Mouse (Mus musculus) mouse embryonic stem cell (cell line): ENCODE data around the gene 2010300C02Rik.

Experiments used
- in situ Hi-C, 2 experiments: fragments of 300-500 bp; cut with MboI; formaldehyde crosslinking; loops; 1 replicate in 1 of 2; 3 replicates in 1 of 2; pipeline ENCODE4 v1.14.3; 2019 to 2020; ENCODE audit warnings: low sequenced_read_pairs in 2 of 2, low pct_unique_long_range_greater_than_20kb in 1 of 2, mixed read lengths in 1 of 2; ENCODE audit not compliant: unreplicated experiment in 1 of 2

The 2010300C02Rik gene

GRCm38 (mm10) chr1:37719761-37720640 lies at the start of gene 2010300C02Rik:
Gene 2010300C02Rik (minus strand): TSS chr1:37720085.
- in situ Hi-C loops = no loop called here

DNA sequence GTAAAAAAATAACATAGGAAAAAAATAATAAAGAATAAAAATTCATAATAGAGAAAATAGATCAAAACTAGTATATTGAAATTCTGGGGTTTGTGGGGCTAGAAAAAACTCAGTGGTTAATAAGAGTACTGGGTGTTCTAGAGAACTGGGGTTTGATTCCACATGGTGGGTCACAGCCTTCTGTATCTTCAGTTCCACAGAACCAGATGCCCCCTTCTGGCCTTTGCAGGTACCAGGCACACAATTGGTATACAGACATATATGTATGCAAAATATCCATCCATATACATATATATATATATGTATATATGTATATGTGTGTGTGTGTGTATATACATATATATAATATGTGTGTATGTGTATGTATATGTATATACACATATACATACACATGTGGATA lies 39.5 kb upstream of the 2010300C02Rik start:
- in situ Hi-C loops = no loop called here

GRCm38 (mm10) chr1:37744650-37745259 lies 24.9 kb upstream of the 2010300C02Rik start:
- in situ Hi-C loops = no loop called here

DNA sequence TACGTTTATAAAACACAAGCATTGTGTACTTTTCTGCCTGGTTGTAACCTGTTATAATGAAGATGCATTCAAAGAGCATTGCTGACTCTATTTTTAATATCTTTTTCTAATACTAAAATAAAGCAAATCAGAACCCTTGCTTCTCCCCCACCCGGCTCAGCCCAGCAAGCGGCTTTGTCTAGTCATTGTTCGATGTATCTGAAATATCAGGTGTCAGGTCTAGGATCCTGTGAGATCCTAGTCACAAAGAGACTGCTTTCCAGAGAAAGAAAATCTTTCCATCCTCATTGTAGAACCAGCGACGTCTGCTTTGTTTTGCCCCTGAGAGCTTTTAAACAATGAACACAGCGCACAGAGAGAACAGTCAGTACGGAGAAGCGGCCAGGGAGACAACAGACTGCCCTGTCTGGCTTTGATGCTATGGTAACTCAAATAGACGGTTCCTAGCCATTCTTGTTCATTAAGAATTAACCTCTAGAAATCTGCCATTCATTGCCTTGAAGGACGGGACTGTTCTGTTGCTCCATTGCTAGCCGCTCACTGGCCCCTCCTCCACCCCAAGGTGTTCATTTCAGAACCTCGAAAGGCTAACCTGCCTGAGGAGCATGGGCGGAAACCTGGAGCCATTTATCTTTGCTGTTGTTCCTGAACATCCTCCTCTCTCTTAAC lies 22.9 kb upstream of the 2010300C02Rik start:
- in situ Hi-C loops = no loop called here

DNA sequence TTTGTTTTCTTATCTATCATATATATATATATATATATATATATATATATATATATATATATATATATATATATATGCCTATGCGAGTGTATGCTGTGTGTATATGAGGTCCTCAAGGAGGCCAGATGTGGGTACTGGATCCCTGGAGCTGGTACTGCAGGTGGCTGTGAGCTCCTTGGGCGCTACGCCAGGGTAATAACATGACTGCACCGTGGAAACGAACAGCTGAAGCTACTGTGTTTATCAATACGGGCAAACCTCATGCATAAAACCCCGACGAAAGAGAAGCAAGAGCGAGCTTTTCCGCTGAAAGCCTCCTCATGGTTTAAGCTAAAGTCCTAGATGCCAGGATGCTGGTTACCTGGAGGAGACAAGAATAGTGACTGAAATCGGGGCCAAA lies 22.2 kb upstream of the 2010300C02Rik start:
- in situ Hi-C loops = no loop called here

DNA sequence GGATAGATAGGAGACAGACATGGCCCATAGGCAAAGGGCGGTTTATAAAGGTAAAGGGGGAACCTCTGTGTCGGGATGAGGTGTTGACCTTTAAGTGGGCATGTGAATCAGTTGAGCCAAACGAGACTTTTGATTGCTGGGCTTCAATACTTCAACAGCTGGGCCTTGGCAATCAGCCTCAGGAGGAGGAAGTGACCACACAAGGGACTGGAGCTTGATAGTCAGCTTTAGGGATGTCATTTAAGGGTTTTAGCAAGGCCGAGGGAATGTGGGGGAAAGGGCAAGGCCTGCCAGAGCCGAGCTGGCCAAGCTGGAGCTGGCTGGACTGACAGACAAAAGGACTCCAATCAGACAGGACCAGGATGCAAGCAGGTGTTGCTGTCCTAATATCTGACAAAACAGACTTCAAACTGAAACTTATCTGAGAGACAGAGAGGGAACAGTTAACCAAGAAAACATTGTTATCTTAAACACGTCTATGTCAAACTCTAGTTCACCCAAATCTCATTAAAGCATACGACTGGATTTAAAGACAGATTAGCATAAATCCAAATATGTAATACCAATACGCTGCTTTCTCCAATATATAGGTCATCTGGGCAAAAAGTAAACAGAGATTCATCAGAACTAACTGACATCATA lies 20.4 kb upstream of the 2010300C02Rik start:
- in situ Hi-C loops = no loop called here

DNA sequence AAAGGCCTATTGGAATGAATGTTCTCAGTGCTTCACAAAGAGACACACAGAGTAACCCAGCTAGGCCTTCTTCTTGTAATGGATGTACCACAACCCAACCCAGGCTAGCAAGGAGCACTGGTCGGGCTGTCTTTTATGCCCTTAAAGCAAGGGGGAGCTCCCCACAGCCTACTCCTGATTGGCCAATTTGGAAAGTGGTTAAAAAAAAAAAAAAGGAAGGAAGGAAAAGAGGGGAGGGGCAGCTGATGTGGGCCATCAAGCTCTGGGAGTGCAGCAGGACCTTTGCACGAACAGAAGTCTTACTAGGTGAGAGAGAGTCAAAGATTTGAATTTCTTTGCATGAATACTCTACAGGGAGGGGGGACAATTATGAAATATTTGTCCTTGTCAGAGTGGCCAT lies 19.0 kb upstream of the 2010300C02Rik start:
- in situ Hi-C loops = no loop called here

- in situ Hi-C loops = no loop called here
These were observed 17.2 kb upstream of the 2010300C02Rik start for GRCm38 (mm10) chr1:37737045-37737444.

GRCm38 (mm10) chr1:37735932-37736331 lies 16.0 kb upstream of the 2010300C02Rik start:
- in situ Hi-C loops = no loop called here

DNA sequence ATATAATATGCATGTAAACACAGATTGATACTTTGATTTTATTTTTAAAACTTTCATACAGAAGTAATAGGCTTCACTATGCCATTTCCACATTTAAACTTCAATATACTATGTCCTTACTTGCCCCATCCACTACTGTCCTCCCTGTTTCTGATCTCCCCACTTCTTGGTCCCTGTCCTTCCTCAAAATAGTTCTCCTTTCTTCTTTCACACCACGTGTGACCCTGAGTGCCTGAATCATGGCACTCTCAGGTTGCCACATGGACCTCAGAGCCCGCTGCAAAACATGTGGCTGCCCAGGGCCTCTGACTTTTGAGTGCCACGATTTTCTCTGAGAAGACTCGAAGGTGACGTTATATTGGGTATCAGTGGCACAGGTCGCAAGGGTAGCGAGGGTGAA lies 15.0 kb upstream of the 2010300C02Rik start:
- in situ Hi-C loops = no loop called here

GRCm38 (mm10) chr1:37729353-37729752 lies 9.5 kb upstream of the 2010300C02Rik start:
- in situ Hi-C loops = no loop called here

- in situ Hi-C loops = no loop called here
These were observed 8.2 kb upstream of the 2010300C02Rik start for GRCm38 (mm10) chr1:37728053-37728452.

DNA sequence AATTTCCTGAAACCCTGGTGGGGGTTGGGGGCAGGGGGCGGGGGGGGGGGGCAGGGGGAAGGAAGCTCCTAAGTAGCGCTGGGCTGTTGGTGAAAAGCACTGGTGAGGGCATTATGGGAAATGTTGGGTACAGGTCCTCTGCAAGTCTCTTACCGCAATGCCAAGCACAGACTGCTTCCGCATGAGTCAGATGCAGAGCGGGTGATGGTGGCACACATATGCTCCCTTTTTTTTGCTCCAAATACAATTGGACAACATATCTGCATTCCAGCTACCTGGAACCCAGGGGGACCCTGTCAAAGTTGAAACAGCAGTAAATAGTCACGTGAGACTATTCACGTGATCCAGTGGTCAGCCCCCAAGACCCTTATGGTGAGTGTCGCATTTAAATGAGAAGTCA lies 7.3 kb upstream of the 2010300C02Rik start:
- in situ Hi-C loops = no loop called here

GRCm38 (mm10) chr1:37726426-37726825 lies 6.5 kb upstream of the 2010300C02Rik start:
- in situ Hi-C loops = no loop called here

DNA sequence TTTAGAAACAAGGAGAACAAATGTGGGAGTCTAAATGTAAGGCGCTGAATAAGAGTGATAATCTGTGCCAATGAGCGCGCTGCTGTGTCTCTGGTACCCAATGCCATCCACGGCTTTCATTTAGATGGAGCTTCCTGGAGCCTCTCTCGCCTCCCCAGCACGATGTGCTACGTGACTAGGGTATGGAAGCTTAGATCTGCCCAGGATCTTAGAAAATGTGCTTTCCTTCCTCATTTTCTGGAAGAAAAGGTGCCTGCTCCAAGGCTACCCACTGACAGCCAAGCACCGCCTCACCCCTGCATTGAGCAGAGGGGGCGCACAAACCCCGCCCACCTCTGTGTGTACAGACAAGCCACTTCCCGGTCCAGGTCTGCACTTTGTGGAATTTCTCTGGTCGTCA lies 6.0 kb upstream of the 2010300C02Rik start:
- in situ Hi-C loops = no loop called here

- in situ Hi-C loops = no loop called here
These were observed 1.2 kb upstream of the 2010300C02Rik start for GRCm38 (mm10) chr1:37721092-37721491.

DNA sequence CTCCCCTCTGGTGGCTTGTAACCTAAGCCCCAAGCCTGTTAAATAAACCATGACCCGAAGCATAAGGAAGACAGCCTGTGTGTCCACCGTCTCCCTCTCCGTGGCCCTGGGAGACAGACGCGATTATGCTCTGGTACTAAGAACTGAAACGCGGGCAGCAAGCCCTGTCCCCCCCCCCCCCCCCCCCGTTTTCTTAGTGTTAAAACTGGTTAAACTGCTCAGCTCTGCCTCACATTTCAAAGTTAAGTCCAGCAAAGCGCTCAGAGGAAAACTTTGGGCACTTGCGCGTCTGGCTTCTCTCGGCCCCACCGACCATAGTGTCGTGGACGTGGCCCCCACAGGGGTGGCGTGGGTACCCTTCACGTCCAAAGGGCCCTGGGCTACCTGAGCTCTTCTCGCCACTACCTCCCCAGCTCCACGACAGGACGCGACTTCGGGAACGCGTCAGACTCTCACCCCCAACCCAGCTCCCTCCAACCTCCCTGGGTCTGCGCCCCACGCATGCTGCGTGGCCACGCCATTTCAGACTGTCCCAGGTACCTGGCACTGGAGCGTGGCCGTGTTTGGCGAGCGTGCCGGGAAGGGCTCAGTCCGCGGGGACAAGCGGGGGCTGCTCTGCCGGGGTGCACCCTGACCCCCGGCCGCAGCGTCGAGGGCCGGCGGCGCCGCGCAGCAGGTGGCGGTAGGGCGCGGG lies 708 bp downstream of the 2010300C02Rik start:
- in situ Hi-C loops = no loop called here

DNA sequence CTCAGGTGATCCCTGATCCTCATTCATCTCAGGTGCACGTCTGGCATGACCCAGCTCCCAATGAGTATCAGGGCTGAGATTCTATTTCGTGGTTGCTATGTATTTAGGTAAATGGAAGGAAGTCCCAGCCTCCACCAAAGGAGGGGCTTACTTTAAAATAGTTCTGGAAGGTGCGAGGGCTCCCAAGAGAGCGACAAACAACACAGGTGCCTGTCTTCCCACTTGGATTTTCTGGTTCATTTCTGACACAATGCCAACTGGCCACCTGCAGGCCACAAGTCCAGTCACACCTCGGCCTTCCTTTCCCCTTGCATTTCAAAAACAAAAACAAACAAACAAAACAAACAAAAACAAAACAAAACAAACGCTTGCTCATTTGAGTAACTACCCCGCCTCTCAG lies 1.4 kb downstream of the 2010300C02Rik start:
- in situ Hi-C loops = no loop called here
